Mouse (Mus musculus): Measurements from ENCODE around the gene D030056L22Rik.

GRCm38 (mm10) chr19:18695552-18695951 is 17.4 kb upstream of the D030056L22Rik start:
- TF ChIP-seq POLR2A (IDR thresholded peaks at IDR 0.05; ENCODE audit: borderline replicate concordance, extremely low read depth, low read depth, low read length) (no peak), CTCF (IDR thresholded peaks at IDR 0.05; ENCODE audit: insufficient read depth, low read length) (no peak)

Data from lung, adult 2 months (tissue).